Mouse (Mus musculus): ENCODE measurements at regions not wholly inside any gene's neighbourhood (a gene's known extent, or its start where the extent isn't known, plus 50 kb on each side); places are given as distances from the start of the nearest gene placed in this dataset.

- no peak for TF ChIP-seq GATA1 (IDR thresholded peaks at IDR 0.05; ENCODE audit: low read length)
- TF ChIP-seq TAL1 (IDR thresholded peaks at IDR 0.05; ENCODE audit: low read length), result no peak
Observed at GRCm38 (mm10) chr4:142829711-142830110, 383.1 kb downstream of the Prdm2 start.
